Mouse (Mus musculus): ENCODE data around the gene Cabp2. TPM values are rescaled to one million over a fixed set of nuclear protein-coding genes. Genes with fewer than 3 reads are reported as not detected.

Cabp2 gene
- total RNA-seq, 2 experiments from 2014 or later: not detected

GRCm38 (mm10) chr19:4080511-4081009, 818 bp upstream of the Cabp2 start:
- no peak for DNase-seq
- intact Hi-C loops (cut with DNase I): loop anchor here (10.0 kb wide), 1 partner anchor 126 kb away; the partner anchor contains the start of gene Aldh3b3

GRCm38 (mm10) chr19:4082219-4082965, 1.0 kb downstream of the Cabp2 start:
- intact Hi-C loops (cut with DNase I): loop anchor here (10.0 kb wide), 1 partner anchor 128 kb away; the partner anchor contains the start of gene Aldh3b3

GRCm38 (mm10) chr19:4083316-4083715, 1.9 kb downstream of the Cabp2 start:
- intact Hi-C loops (cut with DNase I): loop anchor here (10.0 kb wide), 1 partner anchor 129 kb away; the partner anchor contains the start of gene Aldh3b3
- DNase-seq: no peak

More at GRCm38 (mm10) chr19:4082219-4082965, 1.0 kb downstream of the Cabp2 start:
- no peak for DNase-seq

DNA sequence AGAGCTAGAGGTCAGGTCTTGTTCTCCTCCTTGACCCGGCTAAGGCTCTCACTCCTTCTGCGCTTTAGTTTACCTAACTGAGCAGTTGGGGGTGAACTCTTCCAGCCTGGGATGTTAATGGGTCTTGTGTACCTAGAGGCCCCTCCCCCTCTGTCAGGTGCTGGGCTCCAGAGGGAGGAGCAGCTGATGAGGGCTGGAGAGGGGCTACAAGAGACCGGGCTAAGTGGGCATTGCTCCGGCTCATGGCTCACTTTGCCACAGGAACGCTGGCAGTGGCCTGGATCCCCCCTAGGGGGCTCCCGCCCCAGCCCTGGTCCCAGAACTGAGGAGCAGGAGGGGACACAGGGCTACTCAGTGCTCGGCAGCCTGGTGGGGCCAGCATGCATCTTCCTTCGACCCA, 2.4 kb downstream of the Cabp2 start:
- intact Hi-C loops (cut with DNase I): loop anchor here (10.0 kb wide), 1 partner anchor 129 kb away; the partner anchor contains the start of gene Aldh3b3
- DNase-seq: no peak

DNA sequence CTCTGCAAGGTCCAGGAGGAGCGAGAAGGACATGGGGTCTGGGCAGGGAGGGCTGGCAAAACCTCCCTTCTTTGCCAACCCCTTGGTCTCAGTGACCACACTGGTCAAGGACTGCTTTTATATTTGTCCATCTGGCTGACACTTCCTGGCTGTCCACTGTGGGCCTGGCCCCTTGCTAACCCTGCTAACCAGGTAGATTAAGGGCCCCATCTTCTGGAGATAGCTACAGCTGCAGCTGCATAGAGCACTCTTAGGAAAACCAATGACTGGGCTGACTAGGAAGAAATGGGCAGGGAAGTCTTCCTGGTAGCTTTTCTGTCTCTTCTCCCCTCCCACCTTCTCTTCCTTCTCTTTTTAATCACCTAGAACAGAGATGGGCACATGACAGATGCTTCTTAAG, 3.6 kb downstream of the Cabp2 start:
- intact Hi-C loops (cut with DNase I): loop anchor here (10.0 kb wide), 1 partner anchor 130 kb away; the partner anchor contains the start of gene Aldh3b3
- no peak for DNase-seq

DNA sequence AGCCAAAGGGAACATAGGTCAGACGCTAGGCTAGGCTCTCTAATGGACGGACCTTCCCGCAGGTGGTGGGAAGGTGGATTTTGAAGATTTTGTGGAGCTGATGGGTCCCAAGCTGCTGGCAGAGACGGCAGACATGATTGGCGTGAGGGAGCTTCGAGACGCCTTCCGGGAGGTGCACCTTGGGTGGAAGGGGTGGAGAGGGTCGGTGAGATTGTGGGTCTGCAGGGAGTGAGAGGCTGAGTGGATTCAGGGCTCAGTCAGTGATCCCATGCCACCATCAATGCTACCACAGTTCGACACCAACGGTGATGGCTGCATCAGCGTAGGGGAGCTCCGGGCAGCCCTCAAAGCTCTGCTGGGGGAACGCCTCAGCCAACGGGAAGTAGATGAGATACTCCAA, 4.8 kb downstream of the Cabp2 start:
- intact Hi-C loops (cut with DNase I): loop anchor here (10.0 kb wide), 1 partner anchor 131 kb away; the partner anchor contains the start of gene Aldh3b3
- no peak for DNase-seq

DNA sequence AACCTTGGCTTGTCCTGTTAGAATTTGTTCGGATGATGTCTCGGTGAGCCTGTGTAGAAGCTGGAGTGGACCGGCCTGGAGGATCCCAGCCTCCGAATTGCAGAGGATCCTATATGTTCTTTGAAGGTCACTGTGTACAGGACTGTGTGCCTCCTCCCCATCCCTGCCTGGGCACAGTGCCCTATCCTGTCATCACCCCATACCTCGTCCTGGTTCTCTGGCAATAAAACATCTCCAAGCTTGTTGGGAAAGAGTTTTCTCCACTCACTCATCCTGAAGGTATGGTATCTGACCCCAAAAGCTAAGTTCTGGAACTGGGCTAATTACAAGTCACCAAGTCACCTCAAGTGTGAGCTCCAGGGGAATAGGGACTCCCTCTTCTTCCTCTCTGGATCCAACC, 5.7 kb downstream of the Cabp2 start:
- intact Hi-C loops (cut with DNase I): loop anchor here (10.0 kb wide), 1 partner anchor 132 kb away; the partner anchor contains the start of gene Aldh3b3
- DNase-seq: no peak

- no peak for DNase-seq
- intact Hi-C loops (cut with DNase I): loop anchor here (10.0 kb wide), 1 partner anchor 133 kb away; the partner anchor contains the start of gene Aldh3b3
Measured at GRCm38 (mm10) chr19:4088146-4088545, 6.8 kb downstream of the Cabp2 start.

DNA sequence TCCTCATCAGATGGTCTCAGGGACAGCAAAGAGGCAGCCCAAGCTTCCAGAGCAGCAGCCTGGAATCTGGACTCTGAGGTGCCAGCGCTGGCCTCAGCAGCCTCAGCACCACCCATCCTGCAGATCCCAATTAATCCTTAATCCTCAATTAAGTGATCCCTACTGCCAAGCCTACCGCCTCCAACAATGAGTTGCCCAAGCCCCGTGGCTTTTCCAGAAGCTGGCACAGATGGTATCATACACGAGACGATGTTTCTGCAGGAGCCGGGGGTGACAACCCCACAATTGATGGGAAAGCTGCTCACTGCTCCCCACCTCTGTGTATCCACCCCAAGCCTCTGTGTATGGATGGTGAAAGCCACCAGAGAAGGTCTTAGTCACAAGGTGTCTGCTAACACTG, 7.8 kb downstream of the Cabp2 start:
- intact Hi-C loops (cut with DNase I): loop anchor here (10.0 kb wide), 1 partner anchor 134 kb away; the partner anchor contains the start of gene Aldh3b3
- no peak for DNase-seq

DNA sequence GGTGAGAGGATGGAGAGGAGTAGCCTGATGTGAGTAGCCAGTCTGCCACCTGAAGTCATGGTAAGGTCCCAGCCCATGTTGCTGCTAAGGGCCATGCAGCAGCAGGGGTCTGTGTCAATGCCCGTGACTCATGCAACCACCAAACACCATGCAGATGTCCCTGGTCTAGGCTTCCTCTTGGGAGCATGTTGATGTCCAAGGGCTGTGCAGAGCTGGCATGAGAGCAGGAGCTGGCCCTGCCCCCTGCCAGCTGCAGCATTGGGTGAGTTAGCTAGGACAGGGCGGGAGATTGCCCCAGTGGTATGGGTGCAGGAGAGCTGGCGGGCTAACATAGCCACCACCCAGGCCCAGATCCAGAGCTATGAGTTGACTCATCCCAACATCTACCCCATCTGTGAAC, 9.1 kb downstream of the Cabp2 start:
- intact Hi-C loops (cut with DNase I): no loop called here
- no peak for DNase-seq

DNA sequence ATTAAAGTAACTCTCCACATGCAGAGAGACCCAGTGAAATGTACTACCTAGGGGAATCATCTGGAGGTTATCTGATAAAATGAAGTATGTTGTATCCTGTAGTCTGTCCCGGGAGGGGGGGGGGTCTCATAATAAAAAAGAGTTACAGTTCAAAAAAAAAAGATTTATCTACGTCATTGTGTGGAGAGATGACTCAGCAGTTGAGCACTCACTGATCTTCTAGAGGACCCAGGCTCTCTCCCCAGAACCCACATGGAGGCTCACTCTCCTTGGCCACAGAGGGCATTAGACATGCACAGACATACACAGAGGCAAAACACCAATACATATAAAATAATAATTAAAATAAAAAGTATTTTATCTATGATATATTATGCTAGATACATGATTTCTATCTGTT, 10.0 kb downstream of the Cabp2 start:
- DNase-seq: no peak
- intact Hi-C loops (cut with DNase I): no loop called here

DNA sequence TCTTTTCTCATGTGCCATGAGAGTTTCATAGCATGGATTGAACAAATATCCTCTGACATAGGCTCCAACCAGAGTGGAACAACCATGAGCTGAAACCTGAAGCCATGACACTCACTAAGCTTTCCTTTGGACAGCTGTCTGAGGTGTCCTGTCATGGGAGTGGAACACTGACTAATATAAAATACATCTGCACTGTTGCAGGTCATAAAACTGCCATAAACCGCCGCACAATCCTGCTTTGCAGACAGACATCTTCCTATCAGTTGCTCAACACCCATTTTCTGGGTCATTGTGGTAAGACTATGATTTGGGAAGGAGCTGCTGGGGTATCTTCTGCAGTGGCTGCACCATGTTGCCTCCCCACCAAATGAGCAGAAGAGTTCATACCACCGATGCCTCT, 11.4 kb downstream of the Cabp2 start:
- intact Hi-C loops (cut with DNase I): no loop called here
- no peak for DNase-seq

DNA sequence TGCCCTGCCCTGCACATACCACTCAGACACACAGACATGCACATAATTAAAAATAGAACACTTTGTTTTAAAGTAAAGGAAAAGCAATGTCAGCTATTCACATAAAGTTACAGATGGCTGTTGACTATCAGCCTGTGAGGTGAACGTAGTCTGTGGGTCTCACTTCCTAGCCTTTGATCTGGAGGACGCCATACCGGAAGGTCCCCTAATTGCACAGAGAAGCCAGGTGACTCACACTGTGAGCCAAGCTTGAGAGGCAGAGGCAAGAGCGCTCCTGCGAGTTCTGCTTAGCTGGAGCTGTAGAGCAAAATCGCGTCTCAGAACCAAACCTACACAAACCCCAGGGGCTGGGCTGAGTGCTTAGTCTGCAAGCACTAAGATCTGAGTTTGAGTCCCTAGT, 12.4 kb downstream of the Cabp2 start:
- intact Hi-C loops (cut with DNase I): no loop called here
- no peak for DNase-seq

- intact Hi-C loops (cut with DNase I): no loop called here
- DNase-seq: no peak
Measured at GRCm38 (mm10) chr19:4094348-4094747, 13.0 kb downstream of the Cabp2 start.

DNA sequence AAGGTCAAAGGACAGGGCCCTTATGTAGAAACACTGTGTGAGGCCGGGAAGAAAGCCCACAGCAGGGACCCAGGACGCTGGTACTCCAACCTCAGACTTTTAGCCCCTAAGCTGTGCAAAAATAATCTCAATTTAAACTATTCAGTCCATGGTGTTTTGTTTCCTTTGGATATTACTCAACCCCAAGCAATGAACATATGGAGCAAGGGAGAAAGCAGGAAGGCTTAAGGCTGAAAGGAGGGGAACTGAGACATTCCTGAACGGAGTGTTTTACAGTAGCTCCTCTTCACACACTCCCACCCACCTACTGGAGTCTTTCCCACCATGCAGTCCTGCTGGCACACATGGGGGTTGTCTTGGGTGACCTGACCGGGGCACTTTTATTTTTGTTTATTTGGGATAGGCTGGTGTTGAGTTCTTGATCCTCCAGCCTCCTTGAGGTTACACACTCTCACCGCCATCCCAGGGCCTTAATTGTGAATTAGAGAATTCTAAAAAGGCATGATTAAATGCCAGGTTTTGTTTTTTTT, 13.5 kb downstream of the Cabp2 start:
- DNase-seq: no peak
- intact Hi-C loops (cut with DNase I): no loop called here

GRCm38 (mm10) chr19:4095802-4096201, 14.4 kb downstream of the Cabp2 start:
- intact Hi-C loops (cut with DNase I): no loop called here
- no peak for DNase-seq

DNA sequence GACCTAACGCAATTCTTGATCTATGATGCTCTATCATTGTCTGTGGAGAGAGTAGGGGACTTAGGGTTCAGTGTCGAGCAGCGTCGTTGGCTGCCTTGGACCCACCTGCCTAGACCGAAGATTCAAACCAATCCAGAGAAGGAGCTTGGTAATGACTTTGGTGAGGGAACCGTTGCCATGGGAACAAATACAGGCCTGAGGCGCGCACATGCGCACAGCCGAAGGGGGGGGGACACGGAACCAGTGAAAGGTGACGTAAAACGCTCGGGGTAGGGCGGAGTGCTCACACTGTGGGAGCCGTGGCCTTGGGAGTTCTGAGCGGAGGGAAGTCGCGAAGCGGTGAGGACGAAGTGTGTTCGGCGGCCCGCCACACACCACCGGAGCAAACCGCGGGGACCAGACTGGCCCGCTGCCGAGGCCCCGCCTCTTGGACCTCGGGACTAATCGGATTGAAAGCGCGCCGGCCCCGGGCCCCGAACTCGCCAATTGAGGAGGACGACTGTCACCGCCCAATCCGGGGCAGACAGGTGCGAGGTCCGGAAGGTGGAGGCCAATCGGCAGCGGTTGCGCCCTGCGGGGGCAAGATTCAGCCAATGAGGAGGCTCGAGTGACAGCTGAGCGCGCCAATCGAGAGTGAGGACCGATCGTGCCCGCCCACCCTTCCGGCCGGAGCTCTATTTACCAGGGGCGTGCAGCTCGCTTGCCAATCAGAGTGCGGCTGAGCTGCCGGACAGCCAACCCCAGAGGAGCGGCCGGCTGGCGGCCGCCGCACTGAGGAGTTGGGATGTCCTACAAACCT, 15.5 kb downstream of the Cabp2 start, which contains the start of gene Cdk2ap2:
Cdk2ap2 (plus strand) TSS at position 541 of the 799 bp plus-strand sequence.
- intact Hi-C loops (cut with DNase I): no loop called here
- peak; percentile 99 for DNase-seq

DNA sequence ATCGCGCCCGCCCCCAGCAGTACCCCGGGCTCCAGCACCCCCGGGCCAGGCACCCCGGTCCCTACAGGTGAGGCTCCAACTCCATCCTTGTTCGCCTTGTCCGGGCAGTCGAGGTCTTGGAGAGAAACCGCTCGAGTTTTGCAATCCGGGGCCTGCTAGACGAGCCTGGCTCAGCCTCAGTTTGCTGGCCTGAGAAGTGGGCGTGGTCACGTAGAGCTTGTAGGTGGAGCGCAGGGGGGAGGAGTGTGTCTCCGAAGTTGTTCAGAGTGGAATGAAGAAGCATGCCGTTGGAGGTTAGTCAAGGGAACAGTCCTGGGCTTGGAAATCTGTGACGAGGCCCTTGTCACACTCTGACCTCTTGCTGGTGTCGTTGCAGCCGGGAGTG, 16.1 kb downstream of the Cabp2 start:
- intact Hi-C loops (cut with DNase I): no loop called here
- DNase-seq: no peak

- no peak for DNase-seq
- intact Hi-C loops (cut with DNase I): no loop called here
Measured at GRCm38 (mm10) chr19:4098426-4098825, 17.0 kb downstream of the Cabp2 start.

DNA sequence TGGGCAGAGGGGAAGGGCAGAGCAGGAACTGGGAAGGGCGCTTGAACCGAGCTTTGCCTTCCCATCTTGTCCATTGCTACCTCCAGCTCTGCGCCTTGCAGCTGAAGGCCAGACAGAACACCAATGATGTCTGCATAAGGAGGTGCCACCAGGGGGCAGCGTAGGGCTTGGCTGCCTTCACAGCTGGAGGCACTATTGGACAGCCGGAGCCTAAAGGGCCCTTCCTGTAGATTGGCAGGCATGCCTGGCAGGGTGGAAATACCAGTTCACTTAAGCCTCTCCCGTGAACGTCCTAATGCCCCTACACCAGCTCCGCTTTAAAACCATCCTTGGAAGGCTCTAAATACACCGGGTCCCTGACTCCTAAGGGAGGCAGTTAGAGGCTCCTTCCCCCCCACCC, 17.7 kb downstream of the Cabp2 start:
- DNase-seq: peak; percentile 90
- intact Hi-C loops (cut with DNase I): no loop called here

Data from left cerebral cortex, postnatal 4 days (tissue).